Mouse (Mus musculus) intestine, embryonic 16.5 days (tissue): ENCODE data around the gene Suv39h1. TPM values are rescaled to one million over a fixed set of nuclear protein-coding genes. Genes with fewer than 3 reads are reported as not detected.

ENCODE experiments used
- ATAC-seq: fragments of 200-750 bp; cut with Nextera tagmentation; 2 replicates; pipeline ENCODE4 v1.8.0; 2017; ENCODE audit warnings: moderate TSS enrichment, moderate library complexity
- H3K27ac ChIP-seq: fragments of 300-500 bp; sonication (generic); 2 replicates; pipeline ENCODE4 v1.5.1; 2014; ENCODE audit warnings: mild to moderate bottlenecking, low read length
- H3K27me3 ChIP-seq: fragments of 300-500 bp; sonication (generic); replicated peaks from 2 replicates; pipeline ENCODE4 v1.6.1; 2014; ENCODE audit warnings: low read length, control low read depth, mixed read lengths; ENCODE audit not compliant: control insufficient read depth, insufficient read depth
- H3K36me3 ChIP-seq: fragments of 300-500 bp; sonication (generic); 2 replicates; pipeline ENCODE4 v1.6.1; 2014; ENCODE audit warnings: low read length, control low read depth; ENCODE audit not compliant: control insufficient read depth, insufficient read depth
- H3K4me1 ChIP-seq: fragments of 300-500 bp; sonication (generic); 2 replicates; pipeline ENCODE4 v1.6.1; 2014; ENCODE audit warnings: low read length, control low read depth, mixed read lengths; ENCODE audit not compliant: control insufficient read depth, insufficient read depth
- H3K4me2 ChIP-seq: fragments of 300-500 bp; sonication (generic); 2 replicates; pipeline ENCODE4 v1.6.1; 2014; ENCODE audit warnings: low read depth, low read length, control low read depth
- H3K4me3 ChIP-seq: fragments of 300-500 bp; sonication (generic); 2 replicates; pipeline ENCODE4 v1.5.1; 2014; ENCODE audit warnings: mild to moderate bottlenecking, low read length
- H3K9ac ChIP-seq: fragments of 300-500 bp; sonication (generic); 2 replicates; pipeline ENCODE4 v1.6.1; 2014; ENCODE audit warnings: low read depth, low read length
- H3K9me3 ChIP-seq: fragments of 300-500 bp; sonication (generic); 2 replicates; pipeline ENCODE4 v1.6.1; 2016; ENCODE audit warnings: low read length, control low read depth; ENCODE audit not compliant: control insufficient read depth
- WGBS: fragments of 180-500 bp; shearing (Covaris S2); extraction: QIAGEN DNeasy Blood & Tissue Kit; methylation state at CpG from one replicate; pipeline ENCODE4 v1.1.7; 2014; 5-methylcytosine and 5-hydroxymethylcytosine counted together
- polyA plus RNA-seq: library from polyadenylated mRNA; unstranded; fragments of >200 nt; fragmentation: Nextera tagmentation; extraction: Ambion mirVana; gene quantifications from 2 replicates; pipeline ENCODE4 v1.2.1, GENCODE M21; 2015

Gene Suv39h1
- polyA plus RNA-seq = 36.7 and 43.7 TPM in 2 replicates

DNA sequence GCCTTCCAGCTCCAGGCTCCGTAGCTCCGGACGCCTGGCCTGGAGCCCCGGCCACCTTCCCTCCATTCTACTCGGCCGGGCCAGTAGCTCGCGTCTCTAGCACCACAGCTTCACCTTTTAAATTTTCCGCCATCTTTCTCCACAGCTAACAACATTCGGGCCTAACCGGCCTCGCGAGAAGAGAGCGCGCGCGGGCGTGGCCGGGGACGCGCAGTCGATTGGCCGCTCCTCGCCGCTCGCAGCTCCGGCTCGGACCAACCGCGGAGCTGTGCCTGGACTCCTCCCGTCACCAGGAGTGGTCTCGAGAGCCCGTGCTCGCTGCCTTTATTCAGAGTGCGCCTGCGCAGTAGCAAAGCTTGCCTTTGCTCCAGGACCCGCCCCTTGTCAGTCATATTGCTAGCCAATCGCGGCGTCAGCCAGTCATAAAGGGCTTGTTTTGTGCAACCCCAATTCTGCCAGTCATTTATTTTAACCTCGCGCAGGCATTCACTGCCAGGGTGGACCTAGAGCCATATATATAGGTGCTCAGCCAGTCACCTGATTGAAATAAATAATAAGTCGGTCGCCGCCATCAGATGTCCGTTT is at the start of gene Suv39h1:
TSS of gene Suv39h1 (minus strand) at position 331 of the 585 bp plus-strand sequence.
- ATAC-seq = peak; percentile 99
- peak within 1 kb of the TSS; percentile 62 for H3K4me3 ChIP-seq
- 20% methylated on average over 46 of the region's 46 CpGs for WGBS
- H3K27me3 ChIP-seq = no peaks in the 10 kb centered on the region
- H3K4me1 ChIP-seq = 0 out of 2 replicates have a peak, but pooled peaks cover 2% of the 10 kb centered on the region
- peak within 1 kb of the TSS; percentile 73 for H3K9ac ChIP-seq
- H3K27ac ChIP-seq = peak within 1 kb of the TSS; percentile 81
- H3K36me3 ChIP-seq = 0 out of 2 replicates have a peak, but pooled peaks cover 6% of the 10 kb centered on the region
- no peaks in the 10 kb centered on the region for H3K9me3 ChIP-seq
- peak within 1 kb of the TSS; percentile 48 for H3K4me2 ChIP-seq

DNA sequence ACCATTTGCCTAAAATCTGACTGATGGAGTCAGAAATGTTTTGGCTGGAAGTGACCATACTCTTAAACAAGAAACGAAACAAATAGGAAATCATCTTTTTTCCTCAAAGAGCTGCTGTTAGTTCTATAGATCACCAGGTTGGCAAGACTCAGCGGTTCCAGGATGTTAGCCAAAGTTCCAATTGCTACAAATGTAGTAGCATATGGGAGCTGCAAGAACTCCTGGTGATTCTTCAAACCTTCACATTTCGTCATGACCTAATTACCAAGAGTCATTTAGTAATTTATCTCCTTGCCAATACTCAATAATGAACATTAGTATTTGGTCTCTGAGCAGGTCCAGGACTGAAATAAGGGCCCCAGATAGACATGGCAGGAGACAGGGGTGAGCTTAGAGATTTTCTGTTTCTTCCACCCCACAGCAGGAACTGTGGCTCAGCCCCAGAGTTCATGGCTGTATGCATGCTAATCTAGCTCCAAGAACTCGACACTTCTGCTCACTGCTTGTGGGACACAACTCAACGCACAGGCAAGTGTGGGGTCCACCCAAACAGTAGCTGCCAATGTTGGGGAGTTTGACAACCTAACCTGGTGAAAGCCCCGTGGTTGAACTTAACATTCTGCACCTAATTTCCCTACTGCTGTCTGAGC is 49.4 kb upstream of the Suv39h1 start:
- H3K4me2 ChIP-seq = no peak overlapping the region
- H3K4me3 ChIP-seq = no peak overlapping the region
- no peak for ATAC-seq
- no peaks in the 10 kb centered on the region for H3K4me1 ChIP-seq
- no peak overlapping the region for H3K27ac ChIP-seq
- H3K9ac ChIP-seq = no peak overlapping the region
- no peaks in the 10 kb centered on the region for H3K9me3 ChIP-seq
- H3K36me3 ChIP-seq = peaks cover 2% of the 10 kb centered on the region; the same call in 1 of the 2 replicates
- WGBS = 83% methylated on average over 6 of the region's 6 CpGs
- no peaks in the 10 kb centered on the region for H3K27me3 ChIP-seq

DNA sequence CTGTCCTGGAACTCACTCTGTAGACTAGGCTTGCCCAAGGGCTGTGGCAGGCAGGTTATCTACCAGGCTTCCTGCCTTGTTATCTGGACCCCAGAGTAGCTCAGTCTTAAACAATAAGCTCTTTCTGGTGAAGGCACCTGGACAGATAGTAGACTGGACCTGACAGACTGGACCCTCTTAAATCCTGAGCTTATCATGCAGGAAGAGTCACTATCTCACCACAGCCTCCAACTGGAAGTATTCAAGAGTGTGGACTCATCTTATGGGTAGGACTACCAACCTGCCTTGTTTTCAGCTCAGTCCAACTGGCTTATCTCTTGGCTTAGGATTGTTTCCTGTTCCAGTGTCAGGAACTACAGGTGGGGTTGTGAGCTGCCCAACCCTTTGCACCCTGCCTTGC is 42.7 kb upstream of the Suv39h1 start:
- no peaks in the 10 kb centered on the region for H3K4me1 ChIP-seq
- no peak overlapping the region for H3K4me2 ChIP-seq
- no peak for ATAC-seq
- H3K36me3 ChIP-seq = no peaks in the 10 kb centered on the region
- H3K9me3 ChIP-seq = no peaks in the 10 kb centered on the region
- H3K27ac ChIP-seq = no peak overlapping the region
- no peaks in the 10 kb centered on the region for H3K27me3 ChIP-seq
- no peak overlapping the region for H3K4me3 ChIP-seq
- no peak overlapping the region for H3K9ac ChIP-seq

DNA sequence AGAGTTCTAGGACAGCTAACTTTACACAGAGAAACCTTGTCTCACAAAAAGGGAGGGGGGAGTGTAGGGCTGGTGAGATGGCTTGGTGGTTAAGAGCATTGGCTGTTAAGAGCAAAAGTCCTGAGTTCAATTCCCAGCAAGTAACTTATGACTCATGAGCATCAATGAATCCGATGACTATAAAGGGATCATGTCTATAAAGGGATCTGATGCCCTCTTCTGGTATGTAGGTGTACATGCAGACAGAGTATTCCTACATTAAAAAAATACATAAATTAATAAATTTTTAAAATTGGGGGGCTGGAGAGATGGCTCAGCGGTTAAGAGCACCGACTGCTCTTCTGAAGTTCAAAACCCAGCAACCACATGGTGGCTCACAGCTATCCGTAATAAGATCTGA is 40.7 kb upstream of the Suv39h1 start:
- Histone ChIP-seq H3K4me3 (no peak overlapping the region), H3K9me3 (no peaks in the 10 kb centered on the region), H3K9ac (no peak overlapping the region), H3K4me1 (no peaks in the 10 kb centered on the region), H3K27me3 (no peaks in the 10 kb centered on the region), H3K36me3 (no peaks in the 10 kb centered on the region), H3K27ac (no peak overlapping the region), H3K4me2 (no peak overlapping the region)
- WGBS = 86% methylated on average over 4 of the region's 4 CpGs
- ATAC-seq = no peak

DNA sequence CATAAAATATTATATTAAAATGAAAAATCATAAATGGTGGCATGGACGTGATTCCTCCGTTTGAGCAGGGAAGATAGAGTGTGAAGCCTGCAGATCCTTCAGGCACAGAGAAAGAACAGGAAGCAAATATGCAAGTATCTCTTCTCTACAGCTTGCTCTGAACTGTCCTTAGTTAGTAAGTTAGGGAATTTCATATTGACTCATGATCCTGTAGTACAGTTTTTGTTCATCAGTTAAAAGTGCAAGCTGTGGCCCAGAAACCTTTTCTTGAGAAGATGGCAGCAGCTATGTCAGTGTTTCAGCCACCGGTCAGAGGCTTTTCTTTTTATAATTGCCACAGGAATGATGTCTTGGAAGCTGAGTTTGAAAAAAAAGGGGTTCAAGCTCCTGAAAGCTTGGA is 30.5 kb upstream of the Suv39h1 start:
- Histone ChIP-seq H3K27ac (no peak overlapping the region), H3K36me3 (no peaks in the 10 kb centered on the region), H3K4me3 (no peak overlapping the region), H3K4me2 (no peak overlapping the region), H3K4me1 (peaks cover 3% of the 10 kb centered on the region; the same call in 1 of the 2 replicates), H3K9ac (no peak overlapping the region), H3K27me3 (no peaks in the 10 kb centered on the region), H3K9me3 (no peaks in the 10 kb centered on the region)
- 91% methylated on average over 3 of the region's 3 CpGs for WGBS
- no peak for ATAC-seq

DNA sequence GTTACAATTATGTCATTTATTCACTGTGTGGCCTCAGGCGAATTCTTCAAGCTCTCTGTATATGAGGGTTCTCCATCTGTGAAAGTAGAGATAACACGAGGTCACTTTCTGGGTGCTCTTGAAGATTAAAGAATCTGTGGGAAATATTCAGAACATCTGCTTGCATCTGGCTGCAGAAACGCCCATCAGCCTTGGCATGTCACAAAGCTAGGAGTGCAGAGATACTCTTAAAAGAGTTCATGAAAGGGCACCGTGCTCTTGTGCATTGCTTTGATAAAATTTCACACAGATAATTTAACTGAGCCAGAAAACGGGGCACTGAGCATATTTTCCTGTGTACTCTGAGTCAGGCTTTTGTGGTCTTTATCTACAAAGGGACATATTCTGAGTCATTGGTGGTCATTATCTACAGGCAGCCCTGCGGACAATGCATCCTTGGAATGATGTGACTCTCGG is 27.7 kb upstream of the Suv39h1 start:
- Histone ChIP-seq H3K9me3 (no peaks in the 10 kb centered on the region), H3K4me2 (no peak overlapping the region), H3K4me1 (peaks cover 3% of the 10 kb centered on the region; the same call in 1 of the 2 replicates), H3K27me3 (no peaks in the 10 kb centered on the region), H3K36me3 (no peaks in the 10 kb centered on the region), H3K9ac (no peak overlapping the region), H3K4me3 (no peak overlapping the region), H3K27ac (no peak overlapping the region)
- 63% methylated on average over 7 of the region's 7 CpGs for WGBS
- ATAC-seq = no peak

DNA sequence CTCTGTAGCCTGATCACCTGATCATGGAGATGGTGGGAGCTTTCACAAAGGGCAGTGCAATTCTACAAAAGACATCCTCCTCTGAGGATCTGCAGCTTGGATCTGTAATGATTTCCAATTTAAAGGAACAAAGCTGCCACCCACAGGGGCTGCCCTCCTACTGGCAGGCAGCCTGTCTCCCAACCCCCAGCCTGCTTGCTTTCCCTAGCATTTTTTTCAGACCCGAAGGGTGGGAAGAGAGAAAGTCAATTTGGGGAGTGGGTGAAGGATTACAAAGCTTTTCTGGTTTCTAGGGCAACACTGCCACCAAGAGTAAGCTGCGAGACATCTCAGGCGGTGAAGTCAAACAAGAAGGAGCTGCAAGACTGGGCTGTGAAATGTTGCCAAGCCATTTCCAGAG is 26.5 kb upstream of the Suv39h1 start:
- Histone ChIP-seq H3K27ac (no peak overlapping the region), H3K4me1 (peaks cover 3% of the 10 kb centered on the region; the same call in 1 of the 2 replicates), H3K27me3 (no peaks in the 10 kb centered on the region), H3K4me3 (no peak overlapping the region), H3K36me3 (no peaks in the 10 kb centered on the region), H3K4me2 (no peak overlapping the region), H3K9ac (no peak overlapping the region), H3K9me3 (no peaks in the 10 kb centered on the region)
- ATAC-seq = no peak
- WGBS = 17% methylated on average over 3 of the region's 3 CpGs

DNA sequence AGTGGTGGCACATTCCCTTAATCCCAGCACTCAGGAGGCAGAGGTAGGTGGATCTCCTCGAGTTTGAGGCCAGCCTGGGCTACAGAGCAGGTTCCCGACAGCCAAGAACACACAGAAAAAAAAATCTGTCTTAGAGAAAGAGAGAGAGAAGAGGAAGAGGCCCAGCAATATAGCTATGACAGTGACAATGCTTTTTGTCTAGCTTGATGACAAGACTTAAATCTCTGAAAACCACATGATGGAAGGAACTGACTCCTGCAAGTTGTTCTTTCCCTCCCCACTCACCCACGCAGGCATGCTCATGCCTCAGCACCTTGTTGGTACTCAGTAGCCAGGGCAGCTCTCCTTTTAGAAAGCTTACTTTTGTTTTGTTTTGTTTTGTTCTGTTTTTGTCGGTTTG is 24.9 kb upstream of the Suv39h1 start:
- Histone ChIP-seq H3K9me3 (no peaks in the 10 kb centered on the region), H3K9ac (no peak overlapping the region), H3K36me3 (no peaks in the 10 kb centered on the region), H3K27ac (peak overlapping the region; percentile 50), H3K4me2 (no peak overlapping the region), H3K4me3 (no peak overlapping the region), H3K4me1 (peaks cover 3% of the 10 kb centered on the region; the same call in 1 of the 2 replicates), H3K27me3 (no peaks in the 10 kb centered on the region)
- no peak for ATAC-seq
- 48% methylated on average over 4 of the region's 4 CpGs for WGBS

DNA sequence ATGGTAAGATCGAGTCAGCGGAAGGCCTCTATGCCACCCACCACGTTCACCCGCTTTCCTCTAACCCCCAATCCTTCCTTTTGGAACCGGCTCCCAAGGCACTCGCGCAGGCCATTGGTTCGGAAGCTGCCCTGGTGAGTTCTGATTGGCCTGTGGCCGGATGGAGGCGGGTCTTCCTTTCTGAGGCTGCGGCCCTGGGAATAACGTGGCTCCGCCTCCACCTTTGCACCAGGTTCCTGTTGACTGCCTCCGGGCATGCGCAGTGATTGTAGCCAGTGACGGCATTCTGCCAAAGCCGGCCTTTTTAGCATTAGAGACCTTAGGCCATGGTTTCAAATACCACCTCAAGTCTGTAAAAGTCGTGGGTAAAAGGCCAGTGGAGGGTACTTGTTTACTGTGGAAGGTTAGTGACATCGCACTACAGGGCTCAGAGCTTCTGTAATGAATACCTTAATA is 22.3 kb upstream of the Suv39h1 start:
- ATAC-seq = peak; percentile 95
- Histone ChIP-seq H3K9me3 (no peaks in the 10 kb centered on the region), H3K4me3 (peak overlapping the region; percentile 37), H3K36me3 (no peaks in the 10 kb centered on the region), H3K4me2 (peak overlapping the region; percentile 40), H3K9ac (no peak overlapping the region), H3K27me3 (no peaks in the 10 kb centered on the region), H3K4me1 (peaks cover 3% of the 10 kb centered on the region; the same call in 1 of the 2 replicates), H3K27ac (peak overlapping the region; percentile 54; the same call in 1 of the 2 replicates)
- WGBS = 20% methylated on average over 19 of the region's 19 CpGs
